Mouse (Mus musculus): ENCODE measurements around the gene Cdc14a.

Gene Cdc14a

GRCm38 (mm10) chr3:116228360-116229245 lies 195.2 kb downstream of the Cdc14a start:
- no peak for DNase-seq (ENCODE audit: extremely low spot score, low read depth, low spot score)

GRCm38 (mm10) chr3:116227383-116227782 lies 196.4 kb downstream of the Cdc14a start:
- DNase-seq (ENCODE audit: extremely low spot score, low read depth, low spot score): no peak

GRCm38 (mm10) chr3:116226915-116227314 lies 196.9 kb downstream of the Cdc14a start:
- DNase-seq (ENCODE audit: extremely low spot score, low read depth, low spot score): no peak

Measured in hindlimb bud, embryonic 11.5 days (tissue).